Mouse (Mus musculus) adrenal gland, adult (tissue): ENCODE data around the gene Zfp672.
"Not testable (repeated sequence)": the region's sequence is repeated elsewhere in the genome, so short reads cannot be mapped to it uniquely, and the experiment has no call there.

ENCODE experiments used
- DNase-seq, 2 experiments: peaks; one replicate each; pipeline ENCODE4 v3.0.0; 2022 to 2023; ENCODE audit warnings: low spot score in 1 of 2; ENCODE audit not compliant: inconsistent age in 2 of 2

Gene Zfp672

GRCm38 (mm10) chr11:58326781-58327180 is 3.4 kb downstream of the Zfp672 start:
- DNase-seq, result no peak

- peak in 1 of 2 experiments; percentile 33 for DNase-seq
Measured at GRCm38 (mm10) chr11:58324614-58325229, 5.4 kb downstream of the Zfp672 start.

DNA sequence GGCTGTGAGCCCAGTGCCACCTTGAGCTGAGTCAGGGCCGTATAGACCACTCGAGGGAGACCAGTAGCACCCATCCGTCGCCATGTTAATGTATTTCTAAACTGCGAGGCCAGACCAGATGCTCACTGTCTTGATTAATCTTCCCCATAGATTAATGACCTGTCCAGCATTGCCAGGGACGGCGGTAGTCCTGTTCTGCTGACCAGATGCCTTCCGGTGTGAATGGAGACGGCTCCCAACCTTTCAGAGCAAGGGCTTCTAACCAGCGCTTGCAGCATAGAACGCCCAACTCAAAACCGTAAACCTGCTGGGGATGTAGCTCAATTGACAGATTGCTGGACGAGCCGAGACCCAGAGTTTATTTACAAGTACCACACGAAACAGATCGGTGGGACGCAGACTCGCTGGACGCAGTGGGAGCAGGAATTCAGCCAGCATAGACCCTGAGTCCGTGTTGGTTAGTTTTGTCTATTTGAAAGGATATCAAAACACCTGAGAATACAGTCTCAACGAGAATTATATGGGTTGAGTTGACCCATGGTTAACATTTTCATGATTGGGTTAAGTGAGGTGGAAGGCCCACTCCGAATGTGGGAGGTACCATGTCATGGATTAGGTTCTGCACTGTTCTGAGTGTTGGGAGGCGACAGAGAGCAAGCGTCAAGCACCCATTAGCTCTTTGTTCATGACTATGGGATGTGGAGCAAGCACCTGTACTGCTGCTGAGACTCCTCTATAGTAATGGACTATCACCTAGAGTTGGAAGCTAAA is 6.4 kb downstream of the Zfp672 start:
- DNase-seq, result no peak

GRCm38 (mm10) chr11:58322824-58323569 is 7.1 kb downstream of the Zfp672 start:
- peak; percentile 98 to 99 for DNase-seq

GRCm38 (mm10) chr11:58316768-58317390 is 13.3 kb downstream of the Zfp672 start:
- DNase-seq, result no peak

DNA sequence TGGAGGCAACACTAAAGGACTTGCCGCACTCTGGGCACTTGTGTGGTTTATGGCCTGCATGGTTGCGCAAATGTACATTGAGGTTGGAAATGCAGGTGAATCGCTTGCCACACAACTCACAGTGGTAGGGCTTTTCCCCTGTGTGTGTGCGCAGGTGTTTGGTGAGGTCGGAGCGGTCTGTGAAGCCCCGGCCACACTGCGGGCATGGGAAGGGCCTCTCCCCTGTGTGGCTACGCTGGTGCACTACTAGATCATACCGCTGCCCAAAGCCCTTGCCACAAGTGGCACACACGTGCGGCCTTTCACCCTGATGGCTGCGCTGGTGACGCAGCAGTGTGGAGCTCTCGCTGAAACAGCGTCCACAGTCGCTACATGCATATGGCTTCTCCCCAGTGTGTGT is 13.8 kb downstream of the Zfp672 start:
- no peak for DNase-seq

DNA sequence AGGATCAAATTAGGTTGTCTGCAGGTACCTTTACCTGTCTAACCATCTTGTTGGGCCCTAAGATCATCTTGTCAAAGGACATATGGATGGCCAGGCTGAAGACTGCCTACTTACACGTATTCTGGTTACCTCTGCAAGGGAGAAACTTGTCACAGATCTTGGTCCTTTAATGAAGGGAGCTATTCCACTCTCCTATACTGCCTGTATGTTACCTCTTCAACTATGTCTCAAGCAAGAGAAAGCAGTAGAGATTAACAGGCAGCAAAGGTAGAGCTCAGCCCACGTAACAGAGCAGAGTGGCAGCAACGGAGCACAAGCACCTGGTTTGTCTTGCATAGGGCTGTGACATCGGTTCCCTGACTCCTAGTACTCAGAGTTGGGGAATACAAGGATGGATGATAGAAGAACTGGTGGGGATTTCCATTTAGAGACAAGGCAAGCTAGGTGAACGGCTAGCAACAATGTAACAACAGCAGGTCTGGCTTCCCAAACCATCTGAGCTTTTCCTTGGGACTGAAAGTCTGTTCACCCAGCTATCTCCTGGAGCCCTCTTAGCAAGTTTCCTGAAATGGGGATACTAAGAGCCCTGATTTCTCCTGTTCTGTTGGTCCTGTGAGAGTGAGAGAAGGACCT is 14.5 kb downstream of the Zfp672 start:
- DNase-seq, result no peak

DNA sequence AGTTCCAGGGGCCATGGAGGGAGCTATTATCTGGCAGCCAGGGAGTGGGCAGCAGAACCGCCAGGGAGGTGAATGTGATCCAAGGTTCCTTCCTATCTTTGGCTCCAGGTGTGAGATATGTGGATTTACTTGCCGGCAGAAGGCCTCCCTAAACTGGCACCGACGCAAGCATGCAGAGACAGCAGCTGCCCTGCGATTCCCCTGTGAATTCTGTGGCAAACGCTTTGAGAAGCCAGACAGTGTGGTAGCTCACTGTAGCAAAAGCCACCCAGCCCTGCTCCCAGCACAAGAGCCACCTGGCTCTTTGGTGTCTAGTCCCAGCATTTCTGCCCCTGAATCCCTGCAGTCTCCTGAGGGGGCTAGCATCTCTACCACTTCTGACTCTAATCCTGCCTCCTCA is 16.1 kb downstream of the Zfp672 start:
- no peak for DNase-seq

DNA sequence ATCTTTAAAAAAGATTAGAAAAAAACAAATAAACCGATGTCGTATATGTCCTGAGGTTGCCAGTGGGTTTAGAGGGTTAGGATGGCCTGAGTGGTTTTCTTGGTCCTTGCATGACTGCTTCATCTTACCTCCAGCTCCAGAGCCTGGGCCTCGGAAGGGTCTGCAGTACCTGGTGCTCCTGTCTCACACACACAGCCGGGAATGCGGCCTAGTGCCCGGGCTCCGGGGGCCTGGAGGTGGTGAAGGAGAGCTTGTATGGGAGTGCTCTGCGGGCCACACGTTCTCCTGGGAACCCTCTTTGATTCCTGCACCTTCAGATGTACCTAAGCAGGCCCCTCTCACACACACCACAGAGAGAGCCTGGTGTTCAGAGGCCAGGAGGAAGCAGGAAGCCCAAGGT is 21.5 kb downstream of the Zfp672 start:
- no peak for DNase-seq

DNA sequence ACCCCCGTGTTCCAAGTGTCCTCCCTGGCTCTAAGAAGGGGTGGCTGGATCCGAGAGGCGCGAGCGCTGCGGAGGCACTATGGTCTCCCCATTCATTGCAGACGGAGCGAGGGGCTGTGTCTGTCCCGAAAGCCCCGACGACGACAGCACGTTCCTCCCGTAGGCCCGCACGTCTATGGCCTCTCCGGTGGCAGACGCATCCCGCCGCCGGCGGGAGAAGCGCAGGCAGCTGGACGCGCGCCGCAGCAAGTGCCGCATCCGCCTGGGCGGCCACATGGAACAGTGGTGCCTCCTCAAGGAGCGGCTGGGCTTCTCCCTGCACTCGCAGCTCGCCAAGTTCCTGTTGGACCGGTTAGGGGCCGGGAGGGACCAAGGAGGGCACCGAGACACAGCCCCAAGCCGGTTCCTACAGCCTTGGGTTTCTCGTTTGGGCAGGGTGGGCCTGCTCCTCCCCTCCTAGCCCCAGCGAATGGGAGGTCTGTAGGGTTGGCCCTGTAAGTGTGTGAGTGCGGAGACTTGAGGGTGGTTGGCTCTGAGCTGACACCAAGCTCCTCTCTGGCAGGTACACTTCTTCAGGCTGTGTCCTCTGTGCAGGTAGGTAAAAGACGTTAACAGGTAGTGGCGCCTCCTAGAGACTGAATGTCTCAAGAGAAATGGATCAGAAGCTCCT is 22.6 kb downstream of the Zfp672 start:
- peak; percentile 72 to 86 for DNase-seq

DNA sequence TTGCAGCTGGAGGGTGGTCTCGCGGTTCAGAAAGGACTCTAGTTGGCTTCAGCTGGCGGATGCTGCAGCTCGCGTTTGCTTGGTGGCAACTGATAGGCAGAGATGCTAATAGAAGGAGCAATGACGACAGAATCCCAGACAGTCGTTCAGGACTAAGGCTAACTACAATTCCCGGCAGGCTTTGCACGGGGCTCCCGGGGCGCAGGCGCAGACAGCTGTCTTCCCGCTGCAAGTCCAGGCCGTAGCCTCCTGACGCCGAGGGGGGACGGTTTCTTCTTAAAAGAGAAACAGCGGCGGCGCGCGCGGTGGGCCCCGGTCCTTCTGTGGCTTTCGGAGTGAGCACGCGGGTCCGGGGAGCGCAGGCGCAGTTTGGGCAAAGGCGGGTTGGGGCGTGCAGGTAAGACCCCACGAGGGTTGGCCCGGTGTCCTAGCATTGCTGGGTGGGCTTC is 23.3 kb downstream of the Zfp672 start, which contains the start of gene Zfp692:
TSS of gene Zfp692 (plus strand) at position 210 of the 449 bp plus-strand sequence.
- peak; percentile 96 to 97 for DNase-seq

DNA sequence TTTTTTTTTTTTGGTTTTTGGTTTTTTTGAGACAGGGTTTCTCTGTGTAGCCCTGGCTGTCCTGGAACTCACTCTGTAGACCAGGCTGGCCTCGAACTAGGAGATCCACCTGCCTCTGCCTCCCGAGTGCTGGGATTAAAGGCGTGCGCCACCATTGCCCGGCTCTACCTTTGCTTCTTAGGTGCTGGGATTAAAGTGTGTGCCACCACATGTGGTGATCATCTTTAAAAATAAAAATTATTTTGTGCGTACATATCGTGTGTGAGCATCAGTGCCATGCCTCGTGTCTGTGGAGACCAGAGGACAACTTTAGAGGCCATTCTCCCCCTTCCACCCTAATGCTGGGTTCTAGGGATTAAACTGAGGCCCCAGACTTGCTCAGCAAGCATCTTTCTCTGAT is 24.8 kb downstream of the Zfp672 start:
- DNase-seq, result not testable (repeated sequence)

GRCm38 (mm10) chr11:58303594-58303993 is 26.5 kb downstream of the Zfp672 start:
- no peak for DNase-seq

GRCm38 (mm10) chr11:58302774-58303445 is 27.2 kb downstream of the Zfp672 start:
- no peak for DNase-seq

DNA sequence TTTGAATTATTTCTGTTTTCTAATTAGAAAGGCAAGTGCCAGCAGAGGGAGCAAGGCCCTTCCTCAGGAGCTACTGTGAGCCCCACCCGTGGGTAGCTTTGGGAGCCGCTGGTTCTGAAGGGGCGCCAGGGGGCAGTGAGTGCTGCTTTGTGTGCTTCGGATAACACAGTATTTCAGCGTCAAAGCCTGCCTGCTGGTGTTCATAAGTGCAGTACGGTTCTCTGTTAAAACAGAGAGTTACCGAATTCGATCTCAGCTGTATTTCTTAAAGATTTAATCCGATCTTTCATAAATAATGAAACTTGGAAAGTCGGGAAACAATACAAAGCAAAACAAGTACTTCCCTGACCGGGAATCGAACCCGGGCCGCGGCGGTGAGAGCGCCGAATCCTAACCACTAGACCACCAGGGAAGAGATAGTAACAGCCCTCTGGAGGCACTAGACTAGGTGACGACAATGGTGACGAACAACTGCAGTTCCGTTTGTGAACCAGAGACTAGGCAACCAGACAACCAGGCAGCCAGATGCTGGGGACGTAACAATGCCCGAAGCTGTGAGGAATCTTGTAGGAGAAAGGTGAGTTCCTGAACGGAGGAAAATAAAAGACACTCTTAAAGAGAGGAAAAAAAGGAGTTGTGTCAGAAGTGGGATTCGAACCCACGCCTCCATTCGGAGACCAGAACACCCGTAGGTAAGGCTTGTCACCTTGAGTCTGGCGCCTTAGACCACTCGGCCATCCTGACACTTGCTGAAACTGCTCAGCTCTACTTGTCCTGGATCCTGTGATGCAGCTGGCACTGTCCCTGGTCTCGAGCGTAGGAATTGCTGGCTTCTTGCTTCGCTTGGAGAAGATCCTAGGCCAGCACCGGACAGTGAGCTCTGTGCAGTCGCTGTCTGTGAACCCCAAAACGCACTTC is 28.0 kb downstream of the Zfp672 start:
- DNase-seq, result peak; percentile 99 to 100

DNA sequence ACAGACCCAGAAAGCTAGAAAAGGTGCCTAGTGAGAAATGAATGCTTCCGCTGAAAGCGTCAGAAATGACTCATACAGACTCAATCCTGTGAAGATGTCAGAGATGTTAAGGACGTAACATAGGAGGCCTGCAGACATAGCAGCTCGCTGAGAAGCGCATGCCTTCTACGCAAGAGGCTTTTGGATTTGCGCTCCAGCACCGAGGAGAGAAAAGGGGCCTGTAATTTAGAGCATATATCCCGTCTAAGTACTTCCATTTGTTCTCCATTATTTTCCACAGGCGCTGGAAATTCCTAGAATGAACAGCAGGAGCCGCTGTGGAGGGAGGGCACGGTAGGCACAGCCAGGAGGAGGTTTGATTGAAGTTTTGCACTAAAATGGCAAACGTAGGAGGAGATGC is 29.1 kb downstream of the Zfp672 start:
- peak; percentile 83 to 95 for DNase-seq

DNA sequence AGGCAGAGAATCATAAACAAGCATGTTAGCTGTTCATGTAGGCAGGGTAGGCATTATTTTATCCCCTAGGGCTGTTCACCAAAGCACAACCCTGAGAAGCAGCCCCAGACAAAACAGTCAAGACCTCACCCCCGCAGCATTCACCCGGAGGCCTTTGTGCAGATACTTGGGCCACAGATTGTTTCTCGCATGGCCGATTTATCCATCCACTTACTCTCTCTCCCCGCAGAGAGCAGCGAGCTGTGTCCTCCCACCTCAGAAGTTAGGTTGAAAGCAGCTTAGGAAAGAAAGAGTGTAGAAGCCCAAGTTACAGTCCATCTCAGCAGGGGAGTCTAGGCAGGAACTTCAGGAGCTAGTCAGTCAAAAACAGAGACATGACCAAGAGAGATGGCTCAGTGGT is 32.7 kb downstream of the Zfp672 start:
- no peak for DNase-seq

- DNase-seq, result no peak
Measured at GRCm38 (mm10) chr11:58292791-58293190, 37.3 kb downstream of the Zfp672 start.

DNA sequence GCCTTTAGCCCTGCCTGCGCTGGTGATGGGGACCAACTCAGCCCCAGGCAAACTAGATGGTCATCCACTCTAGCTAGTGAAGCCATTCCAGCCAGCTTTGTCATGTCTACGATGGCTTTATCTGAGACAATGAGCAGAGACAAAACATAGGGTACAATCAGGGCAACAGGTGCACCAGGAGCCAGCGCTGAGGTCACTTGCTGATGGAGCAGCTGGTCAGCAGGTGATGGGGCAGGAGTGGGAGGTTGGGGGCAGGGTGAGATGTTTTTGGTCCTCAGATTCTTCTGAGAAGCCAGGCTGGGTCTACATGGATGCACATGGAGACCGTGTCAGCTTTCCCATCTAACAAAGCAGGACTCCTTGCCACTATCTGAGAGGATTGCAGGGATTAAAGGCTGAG is 39.3 kb downstream of the Zfp672 start:
- DNase-seq, result no peak
